Mouse (Mus musculus) ovary, postnatal 10 days (tissue): ENCODE results near the gene Creb5.
A peak's percentile ranks its signal among the peaks of the same experiment; 100 is the strongest.

Experiments used
- DNase-seq: peaks from one replicate; pipeline ENCODE4 v3.0.0; 2022; ENCODE audit warnings: low spot score

Creb5 gene

DNA sequence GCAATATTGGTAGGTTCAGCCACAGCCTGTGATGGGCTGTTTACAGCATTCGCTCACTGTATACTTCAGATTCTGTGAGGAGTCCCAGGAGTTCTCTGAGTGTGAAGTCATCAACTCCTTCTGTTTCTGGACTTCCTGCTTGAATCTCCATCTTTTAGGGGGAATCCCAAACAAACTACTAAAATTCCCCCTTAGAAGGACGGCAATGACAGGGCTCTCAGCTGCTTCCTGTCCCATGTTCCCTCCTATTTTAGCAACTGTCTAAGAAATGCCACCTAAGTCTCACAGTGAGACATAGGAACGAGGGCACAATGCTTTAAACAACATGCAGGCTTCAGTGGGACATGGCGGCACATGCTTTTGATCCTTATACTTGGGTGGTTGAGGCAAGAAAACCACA is 204.3 kb downstream of the Creb5 start:
- DNase-seq: no peak

DNA sequence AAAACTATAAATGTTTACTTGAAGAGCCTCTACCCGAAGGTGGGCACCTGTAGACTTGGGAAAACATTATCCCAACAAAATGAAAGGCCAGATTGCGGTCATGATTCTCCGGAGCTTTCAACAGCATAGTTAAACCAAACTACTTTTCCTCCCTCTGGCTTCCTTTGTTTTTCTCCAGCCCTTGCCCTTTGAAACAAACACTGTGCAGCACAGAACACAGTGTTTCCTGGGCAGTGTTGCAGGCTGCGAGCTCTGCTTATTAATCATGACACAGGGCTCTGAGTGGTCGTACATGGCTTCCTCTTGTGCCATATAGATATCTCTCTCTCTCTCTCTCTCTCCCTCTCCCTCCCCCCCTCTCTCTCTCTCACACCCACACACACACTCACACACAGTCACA is 206.8 kb downstream of the Creb5 start:
- DNase-seq: no peak

DNA sequence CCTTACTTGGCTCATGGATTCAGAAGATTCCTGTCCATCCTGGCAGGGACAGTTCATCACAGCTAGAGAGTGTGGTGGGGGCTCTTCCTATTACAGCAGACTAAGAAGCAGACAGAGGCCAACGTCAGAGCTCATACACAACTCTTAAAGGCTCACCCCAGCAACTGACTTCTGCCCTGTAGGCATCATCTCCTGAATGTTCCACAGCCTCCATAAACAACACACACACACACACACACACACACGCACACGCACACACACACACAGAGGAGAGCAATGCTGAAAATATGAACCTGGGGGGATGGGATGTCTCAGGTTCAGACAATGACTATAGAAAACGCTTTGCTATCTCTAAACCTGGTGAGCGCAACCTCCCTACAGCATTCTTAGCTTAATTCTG is 208.6 kb downstream of the Creb5 start:
- DNase-seq: no peak

DNA sequence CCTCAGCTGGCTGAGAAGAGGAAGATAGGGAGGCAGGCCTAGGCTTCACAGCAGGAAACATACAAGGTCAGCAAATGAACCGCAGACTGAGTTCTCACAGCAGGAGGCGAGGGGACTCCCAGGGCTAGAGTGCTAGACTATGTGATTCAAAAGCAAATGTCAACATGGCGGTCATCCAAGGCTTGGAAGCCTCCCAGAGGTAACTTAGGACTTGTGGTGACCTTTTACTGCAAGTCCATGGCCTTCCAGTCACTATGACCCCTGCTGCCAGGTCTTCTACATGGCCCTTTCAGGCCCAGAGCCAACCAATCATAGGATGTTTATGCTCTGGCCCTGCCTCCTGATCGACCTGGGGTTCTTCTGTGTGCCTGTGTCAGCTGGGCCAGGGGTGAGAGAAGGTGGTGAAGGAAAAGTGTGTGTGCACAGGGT is 209.3 kb downstream of the Creb5 start:
- DNase-seq: peak; percentile 22

DNA sequence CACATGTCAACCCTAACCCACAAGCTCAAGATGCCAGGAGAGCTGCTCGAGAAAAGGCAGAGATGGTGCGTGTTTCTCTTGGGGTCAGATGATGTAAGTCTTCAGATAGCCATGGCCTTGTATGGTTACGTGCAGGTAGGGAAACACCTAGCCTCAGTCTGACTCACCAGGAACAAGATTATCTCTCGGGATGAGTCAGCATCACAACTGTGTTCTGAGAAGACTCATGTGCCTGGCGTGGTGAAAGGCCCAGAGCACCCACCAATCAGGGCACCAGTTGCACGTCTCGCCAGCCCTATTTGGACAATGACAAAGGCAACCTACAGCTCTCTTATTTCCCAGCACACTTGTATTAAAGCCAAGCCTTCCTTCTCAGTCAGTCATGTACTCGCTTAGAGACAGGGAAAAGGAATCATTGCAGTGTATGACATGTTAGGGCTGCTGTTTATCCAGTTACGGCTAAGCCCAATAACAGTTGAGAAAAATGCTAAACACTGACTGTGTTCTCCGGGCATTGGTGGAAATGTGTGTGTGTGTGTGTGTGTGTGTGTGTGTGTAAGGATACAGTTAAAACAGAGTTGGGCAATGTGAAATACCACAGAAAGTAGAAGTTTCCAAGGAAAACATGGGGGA is 210.9 kb downstream of the Creb5 start:
- no peak for DNase-seq

DNA sequence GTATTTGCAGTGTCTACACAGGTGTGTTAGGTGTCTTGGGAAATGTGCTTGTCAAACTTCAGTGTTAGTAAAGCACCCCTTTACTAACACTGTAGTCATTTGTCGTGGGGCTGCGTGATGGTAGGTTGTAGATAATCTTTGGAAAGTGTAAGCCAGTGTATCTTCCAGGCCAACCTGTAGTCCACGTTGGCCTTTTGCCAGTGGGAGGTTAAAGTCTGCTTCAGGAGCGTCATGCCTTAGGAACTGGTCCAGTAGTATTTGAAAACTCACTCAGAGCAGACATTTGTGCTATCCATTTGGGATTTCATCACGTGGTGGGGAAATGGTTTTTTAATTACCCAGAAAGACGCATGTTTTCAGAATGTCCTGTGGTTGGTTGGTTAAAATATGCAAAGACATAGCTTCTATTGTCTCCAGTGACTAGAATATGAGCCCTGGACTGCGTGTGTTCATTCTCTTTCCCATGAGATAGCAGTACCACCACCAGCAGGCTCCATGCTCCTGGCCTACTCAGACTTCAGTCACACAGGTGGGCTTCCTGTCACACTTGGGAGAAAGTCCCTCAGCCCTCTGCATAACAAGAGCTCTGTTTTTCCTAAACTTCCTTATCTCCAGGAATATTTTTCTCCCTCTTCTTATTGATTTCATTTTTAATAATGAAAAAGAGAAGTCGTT is 212.7 kb downstream of the Creb5 start:
- DNase-seq: no peak

GRCm38 (mm10) chr6:53501236-53501635 is 214.2 kb downstream of the Creb5 start:
- no peak for DNase-seq

GRCm38 (mm10) chr6:53506947-53507564 is 220.0 kb downstream of the Creb5 start:
- no peak for DNase-seq

DNA sequence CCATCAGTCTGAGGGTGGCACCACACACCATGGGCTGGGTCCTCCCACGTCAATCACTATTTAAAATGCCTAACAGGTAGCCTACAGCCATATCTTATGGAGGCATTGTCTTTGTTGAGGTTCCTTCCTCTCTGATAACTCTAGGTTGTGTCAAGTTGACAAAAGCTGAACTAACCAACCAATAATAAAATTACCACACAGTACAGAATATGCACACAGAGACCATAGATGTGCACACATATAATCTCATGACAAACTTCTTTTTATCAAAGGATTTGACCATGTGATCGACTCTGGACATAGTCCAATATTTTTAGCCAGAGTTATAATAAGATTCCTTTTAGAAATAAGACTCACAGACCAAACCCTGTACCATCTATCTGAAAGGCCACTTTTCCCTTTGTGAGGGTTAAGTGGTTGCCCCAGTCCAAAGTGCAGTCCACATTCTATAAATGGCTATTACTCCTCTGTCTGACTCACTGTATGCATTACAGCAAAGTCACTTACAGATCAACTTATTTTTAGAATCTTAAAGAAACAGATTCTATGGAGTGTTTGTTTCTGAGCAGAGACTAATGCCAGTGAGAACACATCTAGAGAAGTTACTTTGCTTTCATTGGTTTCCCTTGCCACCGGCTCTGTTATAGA is 221.9 kb downstream of the Creb5 start:
- no peak for DNase-seq

- DNase-seq: no peak
Observed at GRCm38 (mm10) chr6:53510005-53510404, 222.9 kb downstream of the Creb5 start.

GRCm38 (mm10) chr6:53512226-53512625 is 225.2 kb downstream of the Creb5 start:
- DNase-seq: no peak

DNA sequence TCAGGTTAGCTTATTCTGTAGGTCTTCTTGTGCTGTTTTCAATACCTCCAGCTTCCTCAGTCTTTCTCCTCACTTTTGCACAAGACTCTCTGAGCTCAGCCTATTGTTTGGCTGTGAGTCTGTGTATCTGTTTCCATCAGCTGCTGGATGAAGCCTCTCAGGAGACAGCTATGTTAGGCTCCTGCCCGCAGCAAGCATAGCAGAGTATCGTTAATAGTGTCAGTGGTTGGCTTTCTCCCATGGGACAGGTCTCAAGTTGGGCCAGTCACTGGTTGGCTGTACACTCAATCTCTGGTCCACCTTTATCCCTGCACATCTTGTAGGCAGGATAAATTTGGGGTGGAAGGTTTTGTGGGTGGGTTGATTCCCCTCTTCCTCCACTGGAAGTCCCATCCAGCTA is 226.3 kb downstream of the Creb5 start:
- no peak for DNase-seq

- no peak for DNase-seq
Observed at GRCm38 (mm10) chr6:53514862-53515261, 227.8 kb downstream of the Creb5 start.

DNA sequence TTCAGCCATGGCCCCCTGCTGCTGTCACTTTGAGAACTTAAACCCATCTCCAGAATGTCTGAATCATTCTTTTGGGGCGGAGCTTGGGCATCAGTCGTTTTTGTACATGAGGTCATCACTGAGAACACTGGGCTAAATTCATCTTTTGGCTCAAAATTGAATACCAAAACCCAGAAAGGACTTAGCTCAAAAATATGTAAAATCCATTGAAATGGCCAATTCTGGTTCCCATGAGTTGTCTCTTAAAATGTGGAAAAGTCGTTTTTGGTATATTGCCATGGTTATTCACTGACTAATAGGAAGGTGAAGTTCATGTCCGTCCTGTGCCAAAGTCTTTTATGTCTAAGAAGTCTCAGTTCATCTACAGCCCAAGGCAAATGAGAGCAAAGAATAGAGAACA is 228.5 kb downstream of the Creb5 start:
- no peak for DNase-seq

GRCm38 (mm10) chr6:53517371-53517945 is 230.4 kb downstream of the Creb5 start:
- DNase-seq: no peak

- no peak for DNase-seq
Observed at GRCm38 (mm10) chr6:53523743-53524497, 236.8 kb downstream of the Creb5 start.

DNA sequence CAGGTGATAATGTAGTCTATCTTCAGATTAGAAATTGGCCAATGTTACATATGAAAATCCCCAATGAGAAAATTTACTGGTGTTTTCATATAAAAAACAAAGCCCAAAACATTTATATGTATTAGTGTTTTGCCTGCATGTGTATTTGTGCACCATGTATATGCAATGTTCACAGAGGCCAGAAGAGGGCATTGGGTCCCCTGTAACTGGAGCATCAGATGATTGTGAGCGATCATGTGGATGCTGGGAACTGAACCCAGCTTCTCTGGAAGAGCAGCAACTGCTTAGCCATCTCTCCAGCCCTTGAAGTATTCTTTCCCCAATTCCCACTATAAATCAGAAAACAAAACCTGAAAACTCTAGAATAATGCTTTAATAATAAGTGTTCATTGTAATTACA is 239.4 kb downstream of the Creb5 start:
- no peak for DNase-seq

DNA sequence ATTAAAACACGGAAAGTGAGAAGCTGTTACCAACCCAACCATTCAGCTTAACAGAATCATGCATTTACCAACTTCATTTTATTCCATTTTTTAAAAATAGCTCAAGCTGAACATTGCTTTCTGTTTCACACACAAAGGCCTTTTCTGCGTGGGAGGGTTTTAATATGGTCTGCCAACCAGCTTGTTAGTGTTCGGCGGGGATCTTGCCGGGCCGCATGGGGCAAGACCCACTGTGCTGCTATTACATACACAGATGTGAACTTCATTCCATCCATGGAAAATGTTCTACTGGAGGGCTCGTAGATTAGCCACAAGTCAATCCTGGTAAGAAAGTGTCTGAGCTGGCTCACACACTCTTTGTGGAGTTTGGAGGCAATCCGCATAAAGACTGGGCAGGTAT is 243.7 kb downstream of the Creb5 start:
- DNase-seq: no peak

DNA sequence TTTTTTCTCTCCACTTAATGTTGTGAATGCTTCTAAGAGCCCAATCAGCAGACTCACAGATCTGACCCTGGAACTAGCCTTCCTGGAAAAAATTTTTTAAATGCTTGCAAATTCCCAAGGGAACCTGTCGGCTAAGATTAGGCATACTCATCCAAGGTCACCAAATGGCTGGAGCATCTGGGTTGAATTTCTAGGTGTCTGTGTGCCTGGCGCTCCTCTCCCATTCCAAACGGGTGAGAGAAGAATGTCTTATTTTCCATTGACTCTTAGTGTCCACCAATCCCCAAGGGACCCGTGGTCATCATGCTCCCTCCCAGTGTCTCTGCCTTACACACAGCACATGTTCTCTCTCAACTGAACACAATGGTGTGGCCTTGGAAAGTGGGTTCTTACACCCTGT is 244.4 kb downstream of the Creb5 start:
- DNase-seq: no peak

GRCm38 (mm10) chr6:53537530-53537929 is 250.5 kb downstream of the Creb5 start:
- no peak for DNase-seq

DNA sequence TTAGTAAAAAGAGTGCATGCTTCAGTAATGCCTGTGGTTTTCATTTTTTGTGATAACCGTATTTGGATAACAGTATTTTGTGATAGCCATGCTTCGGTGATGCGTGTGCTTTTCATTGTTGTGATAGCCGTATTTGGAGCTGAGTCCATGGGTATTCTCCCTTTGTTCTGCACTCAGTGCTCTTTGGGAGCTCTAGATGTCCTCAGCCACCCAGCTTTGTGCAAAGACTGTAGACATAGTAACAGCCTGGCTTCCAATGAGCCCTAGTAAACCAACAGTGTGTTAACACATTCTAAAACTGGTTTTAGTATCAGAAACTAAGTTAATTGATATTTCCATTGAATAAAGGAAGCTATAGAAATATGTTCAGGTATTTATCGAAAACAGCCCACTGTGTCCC is 254.7 kb downstream of the Creb5 start:
- DNase-seq: no peak

DNA sequence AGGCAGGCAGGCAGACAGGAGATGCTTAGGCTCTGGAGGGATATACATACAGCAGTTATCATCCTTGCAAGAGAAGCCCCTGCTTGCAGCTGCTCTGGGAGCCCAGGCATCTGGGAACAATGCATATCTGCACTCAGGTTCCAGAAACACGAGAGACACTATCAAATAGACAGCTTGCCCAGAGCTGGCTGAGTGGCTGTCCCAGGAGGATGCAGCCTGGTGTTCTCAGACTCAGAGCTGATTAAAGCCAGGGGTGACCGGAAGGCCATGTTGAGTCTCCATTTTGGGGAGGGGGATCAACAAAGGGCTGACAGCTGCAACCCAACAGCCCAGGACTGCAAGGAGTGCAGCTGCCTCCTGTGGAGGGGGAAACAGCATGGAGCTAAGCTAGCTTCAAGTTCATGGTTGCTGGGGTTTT is 258.4 kb downstream of the Creb5 start:
- no peak for DNase-seq
